Mouse (Mus musculus) megakaryocyte, adult 5-6 weeks (primary cell): ENCODE measurements around the gene Kdsr. TPM values are rescaled to one million over a fixed set of nuclear protein-coding genes. Genes with fewer than 3 reads are reported as not detected.

Experiments
- ATAC-seq: 2 replicates; pipeline ENCODE4 v1.8.0; 2016; ENCODE audit warnings: mild to moderate bottlenecking, inconsistent platforms; ENCODE audit not compliant: poor library complexity, severe bottlenecking
- total RNA-seq, 2 experiments: library from RNA; stranded (forward) in 1 of 2; stranded (reverse) in 1 of 2; fragments of 153-499, 151-499 nt in 1 of 2; fragments of 221-1000, 200-1000 nt in 1 of 2; gene quantifications; 2 replicates each; pipeline versions ENCODE4 v1.2.3 to v1.2.4; 2015 to 2017

Gene Kdsr
- total RNA-seq (2015): 6.5 and 7.1 TPM in 2 replicates
- total RNA-seq (2017): 13.7 and 17.8 TPM in 2 replicates

DNA sequence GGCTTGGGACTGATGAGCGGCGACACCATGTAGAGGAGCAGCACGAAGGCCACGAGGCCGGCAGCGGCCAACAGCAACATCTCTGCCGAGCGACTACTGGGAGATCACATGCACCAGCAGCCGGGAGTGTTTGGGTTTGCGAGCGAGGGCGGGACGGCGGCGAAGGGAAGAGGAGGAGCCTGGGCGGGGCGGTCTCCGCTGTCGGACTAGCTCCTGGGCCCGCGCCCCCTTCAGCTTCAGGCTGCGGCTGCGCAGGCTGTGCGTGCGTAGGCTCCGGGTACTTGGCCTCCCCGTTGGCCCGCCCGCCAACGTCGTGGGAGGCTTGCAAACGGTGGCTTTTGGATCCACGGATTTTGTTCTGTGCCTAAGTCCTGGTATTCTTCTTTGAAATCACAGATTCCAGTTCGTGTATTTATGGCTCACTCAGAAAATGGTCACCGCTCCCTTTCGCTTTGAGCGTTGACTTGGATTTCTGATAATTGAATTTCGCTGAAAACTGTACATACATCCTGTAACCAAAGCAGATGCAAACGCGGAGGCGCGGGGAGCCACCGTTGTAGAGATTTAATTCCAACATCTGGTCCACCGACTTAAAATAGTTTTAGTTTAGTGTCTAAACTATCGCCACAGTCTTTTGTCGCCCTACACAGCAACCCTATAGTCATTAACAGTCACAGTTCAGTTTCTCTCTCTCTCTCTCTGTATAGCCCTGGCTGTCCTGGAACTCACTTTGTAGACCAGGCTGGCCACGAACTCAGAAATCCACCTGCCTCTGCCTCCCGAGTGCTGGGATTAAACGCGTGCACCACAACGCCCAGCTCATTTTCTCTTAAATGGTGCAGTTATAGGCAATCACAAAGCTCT lies at the start of gene Kdsr:
Gene Kdsr (minus strand): TSS at position 156 of the 864 bp plus-strand sequence.
- peak; percentile 92 for ATAC-seq

- ATAC-seq: no peak
These were observed 40.4 kb upstream of the Kdsr start for GRCm38 (mm10) chr1:106799931-106800330.

- ATAC-seq: no peak
These were observed 39.9 kb upstream of the Kdsr start for GRCm38 (mm10) chr1:106799406-106799805.

DNA sequence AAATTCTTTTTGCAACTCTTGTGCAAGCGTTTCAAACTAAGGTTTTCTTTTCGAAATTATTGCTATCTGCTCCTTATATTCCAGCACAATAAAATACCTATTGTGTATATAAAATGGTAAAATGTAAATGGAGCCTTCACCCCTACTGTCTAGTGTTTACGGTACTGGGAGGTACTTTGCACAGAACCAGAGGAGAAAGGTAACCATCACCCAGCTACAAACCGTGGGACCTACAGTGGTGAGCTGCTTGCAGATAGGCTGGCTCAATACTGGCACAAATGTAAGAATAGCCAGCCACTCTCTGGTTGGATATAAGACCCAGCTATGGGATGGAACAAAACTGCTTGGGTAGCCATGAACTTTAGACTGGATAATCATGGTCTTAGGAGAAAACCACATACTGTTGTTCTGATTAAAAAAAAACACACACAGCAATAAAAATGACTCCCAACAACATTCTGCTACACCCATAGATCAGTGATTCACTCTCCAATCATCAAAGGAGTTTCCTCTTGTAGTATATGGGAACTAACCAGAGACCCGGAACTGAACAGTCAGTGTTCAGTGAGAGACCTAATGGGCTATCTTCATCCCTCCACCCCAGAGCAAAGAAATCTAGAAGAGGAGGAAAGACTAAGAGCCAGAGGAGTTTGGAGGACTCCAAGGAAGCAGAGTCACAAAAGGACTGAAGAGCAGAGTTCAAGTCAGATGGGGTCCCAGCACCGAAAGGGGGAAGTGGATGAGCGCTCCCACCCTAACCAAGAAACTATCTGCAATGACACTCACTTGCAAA lies 37.7 kb upstream of the Kdsr start:
- ATAC-seq: peak; percentile 3; the same call in 1 of the 2 replicates

GRCm38 (mm10) chr1:106796542-106796924 lies 37.0 kb upstream of the Kdsr start, which contains the start of gene Vps4b:
Gene Vps4b, minus strand, starts transcription at chr1:106796728.
- peak; percentile 91 for ATAC-seq

DNA sequence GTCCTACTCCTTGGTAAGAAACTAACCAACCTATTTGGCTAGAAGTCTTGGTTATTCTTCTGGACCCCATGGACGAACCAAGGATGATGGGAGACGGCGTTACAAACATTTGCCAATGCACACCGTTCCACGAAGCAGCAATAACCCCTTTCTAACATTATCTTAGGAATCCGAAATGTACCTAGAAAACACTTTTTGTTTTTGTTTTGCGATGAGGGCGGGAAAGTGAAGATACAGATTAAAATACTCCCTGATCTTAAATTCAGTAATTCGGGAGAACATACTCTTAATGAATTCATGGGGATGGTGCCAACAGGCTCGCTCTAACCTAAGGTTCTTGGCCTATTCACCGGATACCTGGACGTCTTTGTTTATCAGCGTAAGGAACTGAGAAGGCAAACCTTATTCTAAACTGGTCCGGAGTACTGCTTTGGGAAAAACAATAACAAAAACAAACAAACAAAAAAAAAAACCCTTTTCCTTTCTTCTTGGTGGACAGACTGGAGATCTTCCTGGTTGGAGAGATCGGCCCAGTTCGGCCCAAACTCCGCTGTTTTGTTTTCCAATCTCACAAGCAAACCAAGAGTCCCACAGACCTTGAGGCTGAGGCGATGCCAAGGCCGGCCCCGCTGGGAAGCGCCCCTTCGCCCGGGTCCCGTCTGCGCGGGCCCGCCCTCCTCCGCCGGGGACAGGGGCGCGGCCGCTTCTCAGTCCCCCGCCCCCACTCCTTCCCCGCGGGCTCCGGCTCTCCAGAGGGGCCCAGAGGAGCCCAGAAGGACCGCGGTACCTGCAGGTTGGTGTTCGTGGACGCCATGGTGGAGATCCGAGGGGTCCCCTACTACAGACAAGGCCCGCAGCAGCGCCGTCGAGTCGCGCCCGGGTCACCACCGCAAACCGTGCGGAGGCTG lies 36.4 kb upstream of the Kdsr start:
- peak; percentile 62 for ATAC-seq

GRCm38 (mm10) chr1:106774896-106775295 lies 15.4 kb upstream of the Kdsr start:
- no peak for ATAC-seq

GRCm38 (mm10) chr1:106774092-106774491 lies 14.6 kb upstream of the Kdsr start:
- ATAC-seq: no peak

GRCm38 (mm10) chr1:106768773-106769172 lies 9.2 kb upstream of the Kdsr start:
- no peak for ATAC-seq

DNA sequence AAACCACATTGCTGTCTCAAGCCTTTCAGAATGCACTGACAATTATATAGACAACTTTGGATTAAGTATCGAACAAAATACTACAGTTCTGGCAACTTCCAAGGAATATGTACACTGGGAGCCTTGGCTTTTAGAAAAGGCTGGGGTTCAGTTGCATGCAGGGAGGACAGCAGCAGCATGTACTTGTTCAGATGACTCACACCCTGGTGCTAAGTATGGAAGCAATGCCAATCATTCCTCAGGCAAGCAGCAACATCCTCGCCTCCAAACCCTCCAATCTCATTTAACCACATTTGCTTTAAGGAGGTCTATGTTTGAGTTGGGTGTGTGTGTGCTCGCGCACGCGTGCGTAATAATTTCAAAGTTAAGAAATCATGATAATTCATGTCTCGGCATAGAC lies 6.2 kb upstream of the Kdsr start:
- ATAC-seq: no peak

DNA sequence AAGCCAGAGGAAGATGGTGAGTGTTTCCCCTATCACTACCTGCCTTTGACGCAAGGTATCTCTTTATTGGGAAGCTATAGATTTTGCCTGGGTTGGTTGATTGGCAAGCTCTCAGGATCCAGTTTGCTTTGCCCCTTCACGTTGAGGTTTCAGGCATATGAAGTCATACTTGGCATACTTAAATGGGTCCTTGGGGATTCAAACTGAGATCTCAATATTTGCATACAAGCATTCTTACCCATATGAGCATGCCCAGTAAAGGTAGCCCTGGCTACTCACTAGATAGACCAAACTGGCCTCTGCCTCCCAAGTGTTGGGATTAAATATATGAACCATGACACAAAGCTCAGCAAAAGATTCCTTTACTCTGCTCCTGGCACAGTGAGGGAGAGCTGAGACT lies 5.3 kb upstream of the Kdsr start:
- no peak for ATAC-seq

GRCm38 (mm10) chr1:106764281-106764680 lies 4.8 kb upstream of the Kdsr start:
- ATAC-seq: no peak

GRCm38 (mm10) chr1:106760750-106761149 lies 1.2 kb upstream of the Kdsr start:
- no peak for ATAC-seq

DNA sequence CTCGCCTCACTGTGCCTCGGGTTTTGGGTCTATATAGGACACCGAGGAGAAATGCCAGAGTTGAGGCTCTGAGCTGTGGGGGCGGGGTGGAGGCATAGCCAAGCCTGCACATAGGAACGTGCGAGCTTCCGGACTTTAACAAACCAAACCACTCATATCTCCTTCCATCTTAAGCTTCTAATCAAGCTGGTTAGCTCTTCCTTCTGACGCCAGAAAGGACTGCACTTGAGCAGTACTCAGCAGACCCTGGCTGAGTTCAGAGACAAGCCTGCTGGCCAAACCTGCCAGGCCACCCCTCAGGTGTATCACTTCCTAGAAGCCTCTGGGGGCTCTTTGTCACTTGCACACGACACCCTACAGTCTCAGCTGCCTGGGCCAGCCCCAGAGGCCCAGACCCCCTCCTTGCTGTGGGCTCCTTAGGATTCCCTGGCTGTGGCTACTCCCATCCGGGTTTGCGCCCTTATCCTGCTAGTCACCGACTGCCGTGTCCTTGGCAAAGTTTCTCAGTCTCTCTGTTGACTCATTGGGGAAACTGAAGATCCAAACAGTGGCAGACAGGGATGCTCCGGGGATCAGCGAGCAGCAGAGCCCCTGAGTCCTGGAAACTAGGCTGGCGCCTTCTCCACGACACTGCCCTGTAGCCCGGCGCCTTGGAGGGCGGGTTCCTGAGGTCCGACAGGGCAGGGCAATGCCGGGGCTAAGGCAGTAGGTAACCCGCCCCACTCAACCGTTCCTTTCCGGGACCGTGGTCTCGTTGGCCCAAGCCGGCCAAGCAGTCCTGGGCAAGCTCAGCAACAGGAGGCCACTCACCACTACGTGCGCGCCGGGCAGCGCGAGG lies 574 bp downstream of the Kdsr start:
- peak; percentile 53 for ATAC-seq

DNA sequence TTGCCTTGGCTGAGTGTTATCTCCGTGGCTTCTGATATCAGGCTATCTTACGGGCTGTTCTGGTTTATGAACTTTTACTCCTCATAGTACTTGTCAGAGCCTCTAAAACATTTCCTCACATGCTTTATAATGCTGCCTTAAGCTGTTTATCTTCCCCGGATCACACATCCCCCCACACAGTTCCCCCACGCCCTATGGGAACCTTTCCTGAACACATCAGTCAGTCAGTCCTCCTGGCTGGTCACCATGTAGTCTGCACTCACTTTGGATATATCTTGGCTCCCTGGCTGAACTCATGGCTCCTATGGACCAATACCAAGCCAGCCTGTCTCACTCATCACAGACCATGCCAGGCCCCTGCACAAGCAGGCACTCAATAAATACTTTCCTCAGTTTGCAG lies 2.9 kb downstream of the Kdsr start:
- ATAC-seq: no peak

- no peak for ATAC-seq
These were observed 7.5 kb downstream of the Kdsr start for GRCm38 (mm10) chr1:106752013-106752412.

- ATAC-seq: no peak
These were observed 8.9 kb downstream of the Kdsr start for GRCm38 (mm10) chr1:106750656-106751055.

GRCm38 (mm10) chr1:106748555-106749315 lies 10.8 kb downstream of the Kdsr start:
- peak; percentile 93 for ATAC-seq

DNA sequence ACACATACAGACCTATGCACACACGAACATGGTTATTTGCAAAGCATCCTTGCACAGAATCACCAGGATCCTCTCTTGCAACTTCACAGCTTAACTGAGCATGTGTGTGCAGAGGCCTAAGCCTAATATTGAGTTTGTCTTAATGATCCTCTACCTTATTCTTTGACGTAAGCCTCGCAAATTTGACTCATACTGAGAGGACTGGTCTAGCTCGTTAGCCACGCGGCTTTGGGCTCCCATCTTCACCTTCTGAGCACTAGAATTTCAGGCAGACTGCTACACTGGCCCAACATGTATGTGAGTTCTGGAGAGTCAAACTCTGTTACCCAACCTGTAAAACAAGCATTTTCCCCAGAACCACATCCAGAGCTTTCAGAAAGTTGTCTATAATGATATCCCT lies 16.5 kb downstream of the Kdsr start:
- no peak for ATAC-seq
